Mouse (Mus musculus): ENCODE measurements around the gene Erg.

The Erg gene

GRCm38 (mm10) chr16:95441179-95441578 lies 145.2 kb downstream of the Erg start:
- no peak for DNase-seq (ENCODE audit: low spot score)

GRCm38 (mm10) chr16:95440334-95440733 lies 146.1 kb downstream of the Erg start:
- DNase-seq (ENCODE audit: low spot score), result no peak

- no peak for DNase-seq (ENCODE audit: low spot score)
These were observed 146.6 kb downstream of the Erg start for GRCm38 (mm10) chr16:95439794-95440193.

GRCm38 (mm10) chr16:95438848-95439540 lies 147.4 kb downstream of the Erg start:
- no peak for DNase-seq (ENCODE audit: low spot score)

- no peak for DNase-seq (ENCODE audit: low spot score)
These were observed 149.8 kb downstream of the Erg start for GRCm38 (mm10) chr16:95436611-95437010.

- DNase-seq (ENCODE audit: low spot score), result no peak
These were observed 150.3 kb downstream of the Erg start for GRCm38 (mm10) chr16:95436051-95436450.

GRCm38 (mm10) chr16:95434434-95434833 lies 152.0 kb downstream of the Erg start:
- DNase-seq (ENCODE audit: low spot score), result no peak

GRCm38 (mm10) chr16:95432540-95432971 lies 153.8 kb downstream of the Erg start:
- DNase-seq (ENCODE audit: low spot score), result no peak

GRCm38 (mm10) chr16:95429851-95430250 lies 156.5 kb downstream of the Erg start:
- DNase-seq (ENCODE audit: low spot score), result no peak

GRCm38 (mm10) chr16:95428239-95428638 lies 158.2 kb downstream of the Erg start:
- DNase-seq (ENCODE audit: low spot score), result no peak

GRCm38 (mm10) chr16:95427512-95427911 lies 158.9 kb downstream of the Erg start:
- DNase-seq (ENCODE audit: low spot score), result no peak

- DNase-seq (ENCODE audit: low spot score), result no peak
These were observed 163.7 kb downstream of the Erg start for GRCm38 (mm10) chr16:95422658-95423073.

- no peak for DNase-seq (ENCODE audit: low spot score)
These were observed 165.0 kb downstream of the Erg start for GRCm38 (mm10) chr16:95421235-95421886.

- DNase-seq (ENCODE audit: low spot score), result no peak
These were observed 170.5 kb downstream of the Erg start for GRCm38 (mm10) chr16:95415921-95416320.

GRCm38 (mm10) chr16:95415372-95415771 lies 171.0 kb downstream of the Erg start:
- DNase-seq (ENCODE audit: low spot score), result no peak

- DNase-seq (ENCODE audit: low spot score), result no peak
These were observed 172.9 kb downstream of the Erg start for GRCm38 (mm10) chr16:95413401-95413959.

GRCm38 (mm10) chr16:95408096-95408495 lies 178.3 kb downstream of the Erg start:
- no peak for DNase-seq (ENCODE audit: low spot score)

GRCm38 (mm10) chr16:95405496-95405895 lies 180.9 kb downstream of the Erg start:
- DNase-seq (ENCODE audit: low spot score), result no peak

GRCm38 (mm10) chr16:95403453-95403852 lies 182.9 kb downstream of the Erg start:
- DNase-seq (ENCODE audit: low spot score), result no peak

GRCm38 (mm10) chr16:95401869-95402268 lies 184.5 kb downstream of the Erg start:
- DNase-seq (ENCODE audit: low spot score), result no peak

GRCm38 (mm10) chr16:95398761-95399343 lies 187.5 kb downstream of the Erg start:
- DNase-seq (ENCODE audit: low spot score), result no peak

- DNase-seq (ENCODE audit: low spot score), result no peak
These were observed 195.6 kb downstream of the Erg start for GRCm38 (mm10) chr16:95390787-95391186.

Measured in urinary bladder, postnatal 10 days (tissue).